Mouse (Mus musculus) neural tube, embryonic 14.5 days (tissue): ENCODE data around the gene Senp5. TPM values are rescaled to one million over a fixed set of nuclear protein-coding genes. Genes with fewer than 3 reads are reported as not detected.

Experiments
- ATAC-seq: fragments of 200-750 bp; cut with Nextera tagmentation; 2 replicates; pipeline ENCODE4 v1.8.0; 2017; ENCODE audit warnings: low read depth, mild to moderate bottlenecking, moderate TSS enrichment, moderate library complexity
- H3K27ac ChIP-seq: fragments of 300-500 bp; sonication (generic); 2 replicates; pipeline ENCODE4 v1.5.1; 2014; ENCODE audit warnings: low read depth, mild to moderate bottlenecking, control low read depth, low read length, moderate library complexity, mixed read lengths
- H3K27me3 ChIP-seq: fragments of 300-500 bp; sonication (generic); 2 replicates; pipeline ENCODE4 v1.6.1; 2014; ENCODE audit warnings: low read length; ENCODE audit not compliant: control insufficient read depth, insufficient read depth
- H3K36me3 ChIP-seq: fragments of 300-500 bp; sonication (generic); 2 replicates; pipeline ENCODE4 v1.6.1; 2014; ENCODE audit warnings: low read length, mixed read lengths; ENCODE audit not compliant: control insufficient read depth, insufficient read depth
- H3K4me1 ChIP-seq: fragments of 300-500 bp; sonication (generic); 2 replicates; pipeline ENCODE4 v1.6.1; 2014; ENCODE audit warnings: low read length; ENCODE audit not compliant: control insufficient read depth, insufficient read depth
- H3K4me2 ChIP-seq: fragments of 300-500 bp; sonication (generic); 2 replicates; pipeline ENCODE4 v1.6.1; 2014; ENCODE audit warnings: mild to moderate bottlenecking, low read depth, low read length, control low read depth
- H3K4me3 ChIP-seq: fragments of 300-500 bp; sonication (generic); 2 replicates; pipeline ENCODE4 v1.5.1; 2014; ENCODE audit warnings: low read depth, low read length, control low read depth, mixed read lengths
- H3K9ac ChIP-seq: fragments of 300-500 bp; sonication (generic); replicated peaks from 2 replicates; pipeline ENCODE4 v1.6.1; 2014; ENCODE audit warnings: low read depth, mild to moderate bottlenecking, control low read depth, low read length, mixed read lengths
- H3K9me3 ChIP-seq: fragments of 300-500 bp; sonication (generic); 2 replicates; pipeline ENCODE4 v1.6.1; 2016; ENCODE audit warnings: low read length; ENCODE audit not compliant: control insufficient read depth
- WGBS: fragments of 180-500 bp; shearing (Covaris S2); extraction: QIAGEN DNeasy Blood & Tissue Kit; methylation state at CpG from one replicate; pipeline ENCODE4 v1.1.7; 2014; 5-methylcytosine and 5-hydroxymethylcytosine counted together
- polyA plus RNA-seq: library from polyadenylated mRNA; unstranded; fragments of >200 nt; fragmentation: Nextera tagmentation; extraction: Ambion mirVana; gene quantifications from 2 replicates; pipeline ENCODE4 v1.2.1, GENCODE M21; 2014

Senp5 gene
- polyA plus RNA-seq, 1 experiment from 2014 or later, result 13.2 TPM

DNA sequence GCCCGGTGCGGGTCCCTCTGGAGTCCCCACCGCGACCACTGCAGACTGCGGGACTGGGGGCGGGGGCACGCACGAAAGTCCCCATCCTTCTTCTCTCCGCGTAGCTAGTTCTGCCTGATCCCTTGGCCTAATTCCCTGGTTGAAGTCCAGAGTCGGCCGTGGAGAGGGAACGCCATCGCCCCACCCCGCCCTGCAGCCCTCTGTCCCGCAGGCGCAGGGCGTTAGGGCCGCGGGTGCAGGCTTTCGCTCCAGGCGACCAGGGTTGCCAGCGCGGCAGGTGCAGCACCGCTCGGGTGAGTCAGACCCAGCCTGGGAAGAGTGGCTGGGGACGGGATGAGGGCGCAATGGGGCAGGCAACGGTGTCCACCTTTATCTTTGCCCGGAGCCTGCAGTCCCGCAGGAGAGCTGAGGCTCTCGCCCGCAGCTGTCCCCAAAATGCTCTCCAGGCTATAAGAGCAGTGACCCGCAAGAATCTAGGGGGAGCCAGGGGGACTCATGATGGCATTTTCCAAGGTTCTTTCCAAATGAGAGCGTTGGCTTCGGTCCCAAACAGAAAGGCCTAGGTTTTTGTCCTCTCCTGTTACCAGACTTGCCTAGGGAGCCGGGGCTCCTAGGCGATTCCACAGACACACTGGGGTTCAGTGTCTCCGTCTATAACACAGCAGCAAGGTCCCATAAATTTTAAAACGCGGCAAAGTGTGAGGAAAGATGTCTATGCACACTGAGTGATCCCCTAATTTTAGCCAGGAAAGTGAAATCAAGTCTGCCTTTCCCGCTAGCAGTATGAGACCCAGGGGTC, 69.1 kb downstream of the Senp5 start, which contains the start of gene Pigz:
Gene Pigz (plus strand): TSS at position 101 of the 799 bp plus-strand sequence.
- WGBS, result 3% methylated on average over 42 of the region's 42 CpGs
- peak within 1 kb of the TSS; percentile 94 for H3K27ac ChIP-seq
- H3K4me3 ChIP-seq, result peak within 1 kb of the TSS; percentile 39
- ATAC-seq, result 0 out of 2 replicates have a peak, but pooled peaks have one; percentile 15
- no peaks in the 10 kb centered on the region for H3K27me3 ChIP-seq
- H3K36me3 ChIP-seq, result no peaks in the 10 kb centered on the region
- H3K4me2 ChIP-seq, result peak within 1 kb of the TSS; percentile 83
- H3K9me3 ChIP-seq, result no peaks in the 10 kb centered on the region
- peaks cover 20% of the 10 kb centered on the region for H3K4me1 ChIP-seq
- H3K9ac ChIP-seq, result peak within 1 kb of the TSS; percentile 70

DNA sequence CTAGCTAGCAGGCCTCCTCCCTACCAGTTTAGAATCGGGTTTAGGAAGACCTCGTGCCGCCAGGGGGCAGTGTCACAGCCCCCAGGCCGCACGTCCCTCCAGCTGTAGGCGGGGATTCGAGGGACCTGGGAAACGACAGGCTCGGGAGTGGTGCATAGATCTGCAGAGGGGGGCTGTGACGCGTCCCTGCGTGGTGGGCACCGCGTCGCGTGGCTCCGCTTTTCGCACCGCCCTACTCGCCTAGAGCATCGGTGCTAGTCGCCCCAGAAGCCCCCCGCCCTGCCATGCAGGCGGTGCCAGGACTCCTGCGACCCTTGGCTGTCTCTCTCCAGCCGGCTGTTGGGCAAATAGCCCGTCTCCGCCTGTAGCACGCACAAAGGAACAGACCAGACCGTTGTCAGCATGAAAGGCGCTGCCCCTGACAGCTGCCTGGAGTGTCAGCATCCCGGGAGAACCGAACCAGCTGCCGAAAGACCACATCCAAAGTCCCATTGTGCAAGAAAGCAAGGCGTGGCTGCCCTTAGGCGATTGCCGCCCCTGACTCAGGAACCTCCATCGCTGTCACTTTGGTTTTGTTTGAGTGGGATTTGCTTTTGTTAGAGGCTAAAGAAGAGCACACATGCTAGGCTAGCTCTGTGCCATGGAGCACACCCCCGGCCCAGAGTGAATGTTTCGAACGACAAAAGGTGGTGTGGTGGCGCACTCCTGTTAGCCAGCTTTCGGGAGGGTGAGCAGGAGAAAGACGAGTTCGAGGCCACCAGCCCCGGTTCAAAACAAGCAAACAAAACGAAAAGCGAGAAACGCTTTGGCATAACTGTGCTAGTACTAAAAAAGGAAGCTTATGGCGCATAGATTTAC, 70.0 kb downstream of the Senp5 start:
- peak overlapping the region; percentile 70 for H3K9ac ChIP-seq
- ATAC-seq, result peak; percentile 96
- H3K36me3 ChIP-seq, result no peaks in the 10 kb centered on the region
- no peaks in the 10 kb centered on the region for H3K9me3 ChIP-seq
- H3K4me1 ChIP-seq, result peaks cover 20% of the 10 kb centered on the region
- no peaks in the 10 kb centered on the region for H3K27me3 ChIP-seq
- peak overlapping the region; percentile 94 for H3K27ac ChIP-seq
- peak overlapping the region; percentile 39 for H3K4me3 ChIP-seq
- H3K4me2 ChIP-seq, result peak overlapping the region; percentile 83
- WGBS, result under 1% methylated on average over 50 of the region's 50 CpGs

DNA sequence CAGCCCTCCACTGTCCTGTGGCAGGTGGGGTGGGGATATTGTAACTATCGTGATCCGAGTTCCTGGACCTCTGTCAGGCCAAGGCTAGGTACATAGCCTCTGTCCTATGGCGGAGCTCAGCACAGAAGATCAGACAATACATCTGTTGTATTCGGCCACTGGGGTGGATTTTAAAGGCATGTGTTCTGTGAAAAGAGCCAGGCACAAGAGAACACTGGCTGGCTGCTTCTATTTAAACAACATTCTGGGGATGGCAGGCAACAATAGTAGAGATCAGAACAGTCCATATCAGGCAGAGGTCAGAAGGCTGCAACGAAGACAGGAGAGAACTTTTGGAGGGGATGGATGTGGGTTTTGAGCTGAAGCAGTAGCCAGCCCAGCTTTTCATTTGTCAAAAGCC, 70.8 kb downstream of the Senp5 start:
- 24% methylated on average over 5 of the region's 5 CpGs for WGBS
- Histone ChIP-seq H3K27ac (peak overlapping the region; percentile 94), H3K4me1 (peaks cover 20% of the 10 kb centered on the region), H3K36me3 (no peaks in the 10 kb centered on the region), H3K4me2 (no peak overlapping the region), H3K9me3 (no peaks in the 10 kb centered on the region), H3K4me3 (no peak overlapping the region), H3K9ac (no peak overlapping the region), H3K27me3 (no peaks in the 10 kb centered on the region)
- ATAC-seq, result peak; percentile 9; the same call in 1 of the 2 replicates

DNA sequence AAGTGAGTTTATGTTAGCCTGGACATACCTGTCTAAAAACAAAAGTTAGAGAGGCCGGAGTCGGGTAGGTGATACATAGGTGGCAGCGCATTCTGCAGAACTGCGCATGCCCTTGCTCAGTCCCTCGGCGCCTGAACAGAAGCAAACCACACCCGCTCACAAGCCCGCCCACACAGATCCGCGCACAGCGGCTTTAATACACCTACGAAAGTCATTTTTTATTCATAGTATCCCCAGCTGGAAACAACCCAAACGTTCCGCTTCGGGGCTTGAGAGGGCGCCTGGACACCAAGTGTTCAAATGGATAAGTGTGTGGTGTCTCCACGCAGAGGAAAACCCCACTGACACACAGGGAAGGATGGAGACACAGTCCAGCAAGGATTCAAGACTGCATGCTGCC, 71.8 kb downstream of the Senp5 start:
- H3K4me3 ChIP-seq, result no peak overlapping the region
- WGBS, result 52% methylated on average over 17 of the region's 17 CpGs
- peaks cover 20% of the 10 kb centered on the region for H3K4me1 ChIP-seq
- no peak for ATAC-seq
- H3K27ac ChIP-seq, result no peak overlapping the region
- no peaks in the 10 kb centered on the region for H3K9me3 ChIP-seq
- H3K36me3 ChIP-seq, result no peaks in the 10 kb centered on the region
- H3K4me2 ChIP-seq, result no peak overlapping the region
- H3K27me3 ChIP-seq, result no peaks in the 10 kb centered on the region
- no peak overlapping the region for H3K9ac ChIP-seq

DNA sequence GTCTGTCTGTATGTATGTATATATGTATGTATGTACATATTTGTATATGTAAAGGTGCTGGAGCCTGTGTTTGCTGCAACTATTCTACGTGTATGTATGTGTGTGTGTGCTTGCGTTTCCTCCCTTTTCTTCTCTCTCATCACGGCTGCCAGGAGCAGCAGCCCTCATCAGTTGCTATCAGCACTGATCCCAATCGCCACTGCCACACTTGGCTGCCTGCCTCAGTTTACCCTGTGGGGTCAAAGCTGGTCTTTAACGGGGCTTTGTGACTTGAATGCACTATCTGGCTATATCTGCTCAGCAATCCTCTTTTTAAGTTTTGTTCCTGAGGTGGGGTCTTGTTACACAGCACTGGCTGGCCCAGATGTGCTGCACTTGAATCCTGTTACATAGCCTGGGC, 75.7 kb downstream of the Senp5 start:
- no peaks in the 10 kb centered on the region for H3K36me3 ChIP-seq
- H3K27ac ChIP-seq, result no peak overlapping the region
- no peak overlapping the region for H3K4me2 ChIP-seq
- no peaks in the 10 kb centered on the region for H3K4me1 ChIP-seq
- ATAC-seq, result no peak
- H3K9ac ChIP-seq, result no peak overlapping the region
- no peaks in the 10 kb centered on the region for H3K27me3 ChIP-seq
- no peaks in the 10 kb centered on the region for H3K9me3 ChIP-seq
- WGBS, result 83% methylated on average over 5 of the region's 5 CpGs
- H3K4me3 ChIP-seq, result no peak overlapping the region

DNA sequence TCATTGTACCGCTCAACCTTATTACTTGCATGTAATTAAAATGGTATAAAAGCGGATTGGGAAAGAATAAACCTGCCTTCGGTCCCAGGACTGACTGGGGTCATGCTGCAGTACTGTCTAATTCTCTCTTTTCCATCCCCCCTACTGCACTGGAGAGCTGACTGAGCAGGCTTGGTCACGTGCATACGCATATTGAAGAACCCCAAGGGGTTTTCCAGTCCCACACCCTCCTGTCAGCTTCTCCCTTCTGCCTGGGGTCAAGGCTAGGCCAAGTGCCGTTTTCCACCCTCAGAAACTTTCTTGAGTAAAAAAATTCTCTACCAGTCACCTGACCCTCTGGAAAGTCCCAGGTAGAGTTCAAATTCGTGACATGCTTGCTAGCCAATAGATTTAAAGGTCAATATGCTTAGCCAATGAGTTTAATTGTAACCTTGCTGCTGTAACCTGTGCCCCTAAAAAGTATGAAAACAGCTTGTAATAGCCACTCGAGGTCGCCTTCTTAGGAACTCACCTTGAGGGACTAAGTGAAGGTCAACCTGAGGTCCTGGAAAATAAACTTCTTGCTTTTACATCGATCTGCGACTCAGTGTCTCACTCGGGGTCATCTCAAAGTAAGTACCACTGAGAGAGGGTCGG, 76.4 kb downstream of the Senp5 start:
- ATAC-seq, result no peak
- no peaks in the 10 kb centered on the region for H3K27me3 ChIP-seq
- H3K4me2 ChIP-seq, result no peak overlapping the region
- H3K36me3 ChIP-seq, result no peaks in the 10 kb centered on the region
- H3K9me3 ChIP-seq, result no peaks in the 10 kb centered on the region
- H3K9ac ChIP-seq, result no peak overlapping the region
- no peak overlapping the region for H3K27ac ChIP-seq
- WGBS, result 85% methylated on average over 13 of the region's 13 CpGs
- H3K4me3 ChIP-seq, result no peak overlapping the region
- H3K4me1 ChIP-seq, result no peaks in the 10 kb centered on the region

DNA sequence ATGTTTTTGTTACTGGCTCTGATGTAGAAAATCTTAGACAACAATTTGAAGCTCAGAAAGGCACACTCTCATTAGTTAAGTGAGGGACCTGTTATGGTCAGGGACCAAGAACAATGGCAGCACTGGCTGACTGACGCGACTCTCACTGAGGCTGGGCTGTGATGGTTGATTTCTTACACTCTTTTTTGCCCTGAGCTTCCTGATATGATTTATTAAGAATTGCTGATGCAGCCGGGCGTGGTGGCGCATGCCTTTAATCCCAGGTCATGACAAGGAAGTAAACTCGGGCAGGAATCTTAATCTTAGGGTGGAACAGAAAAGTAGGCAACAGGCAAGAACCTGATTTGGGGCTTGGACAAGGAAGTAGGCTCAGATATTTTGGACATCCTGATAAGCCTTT, 77.0 kb downstream of the Senp5 start:
- H3K4me1 ChIP-seq, result no peaks in the 10 kb centered on the region
- no peaks in the 10 kb centered on the region for H3K36me3 ChIP-seq
- H3K9me3 ChIP-seq, result no peaks in the 10 kb centered on the region
- no peak overlapping the region for H3K4me2 ChIP-seq
- WGBS, result 86% methylated on average over 6 of the region's 6 CpGs
- H3K9ac ChIP-seq, result no peak overlapping the region
- H3K27ac ChIP-seq, result no peak overlapping the region
- ATAC-seq, result no peak
- no peaks in the 10 kb centered on the region for H3K27me3 ChIP-seq
- no peak overlapping the region for H3K4me3 ChIP-seq

DNA sequence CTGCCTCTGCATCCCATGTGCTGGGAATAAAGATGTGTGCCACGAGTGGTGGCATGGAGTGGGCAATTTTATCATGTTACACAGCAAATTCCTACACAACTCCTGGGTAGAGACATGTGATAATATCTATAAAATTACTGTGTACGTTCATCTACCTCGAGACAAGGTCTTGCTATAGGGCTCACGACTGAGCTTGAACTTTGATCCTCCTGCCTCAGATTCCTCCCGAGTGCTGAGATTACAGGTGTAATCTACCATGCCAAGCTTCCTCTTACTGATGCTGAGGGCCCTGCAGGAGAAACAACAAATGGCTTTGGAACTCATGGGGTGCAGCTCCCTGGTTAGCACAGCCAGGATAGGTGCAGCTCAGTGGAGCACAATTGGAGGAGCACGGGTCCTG, 78.7 kb downstream of the Senp5 start:
- ATAC-seq, result no peak
- Histone ChIP-seq H3K9me3 (no peaks in the 10 kb centered on the region), H3K36me3 (no peaks in the 10 kb centered on the region), H3K4me1 (no peaks in the 10 kb centered on the region), H3K27me3 (no peaks in the 10 kb centered on the region), H3K27ac (no peak overlapping the region), H3K4me3 (no peak overlapping the region), H3K9ac (no peak overlapping the region), H3K4me2 (no peak overlapping the region)
- 87% methylated on average over 6 of the region's 6 CpGs for WGBS
